Mouse (Mus musculus) left cerebral cortex, adult 2 months (tissue): ENCODE results near the gene Mtf2. TPM values are rescaled to one million over a fixed set of nuclear protein-coding genes. Genes with fewer than 3 reads are reported as not detected.
"Not testable (repeated sequence)": the region's sequence is repeated elsewhere in the genome, so short reads cannot be mapped to it uniquely, and the experiment has no call there.

ENCODE experiments used
- DNase-seq, 2 experiments: peaks; one replicate each; pipeline ENCODE4 v3.0.0; 2021 to 2022; ENCODE audit warnings: low spot score in 2 of 2, mixed read lengths in 1 of 2; ENCODE audit errors: extremely low spot score in 1 of 2
- H3K27ac ChIP-seq: fragments of 200-600 bp; 2 replicates; pipeline ENCODE4 v1.8.1; 2022
- H3K4me3 ChIP-seq: fragments of 200-600 bp; 2 replicates; pipeline ENCODE4 v1.8.1; 2022
- CTCF ChIP-seq: fragments of 200-600 bp; IDR thresholded peaks from 2 replicates; pipeline ENCODE4 v1.8.1; 2022; ENCODE audit warnings: antibody characterized with exemption, mild to moderate bottlenecking, moderate library complexity
- intact Hi-C: fragments of 180-260 bp; cut with DNase I; formaldehyde crosslinking; loops from one replicate; pipeline ENCODE4 v1.15.1; 2025
- total RNA-seq, 2 experiments: library from RNA; stranded (reverse); gene quantifications; 2 replicates each; pipeline ENCODE4 v1.2.3; 2021

Gene Mtf2
- total RNA-seq, 2 experiments from 2014 or later: 63.9 to 68.0 TPM

GRCm38 (mm10) chr5:108043908-108044307 is 21.6 kb upstream of the Mtf2 start:
- no peak overlapping the region for H3K4me3 ChIP-seq
- TF ChIP-seq CTCF: no peak
- H3K27ac ChIP-seq: no peak overlapping the region
- intact Hi-C loops: no loop called here
- no peak for DNase-seq

GRCm38 (mm10) chr5:108049711-108050268 is 15.7 kb upstream of the Mtf2 start:
- intact Hi-C loops: no loop called here
- Histone ChIP-seq H3K4me3 (no peak overlapping the region), H3K27ac (no peak overlapping the region)
- no peak for DNase-seq
- TF ChIP-seq CTCF: no peak

DNA sequence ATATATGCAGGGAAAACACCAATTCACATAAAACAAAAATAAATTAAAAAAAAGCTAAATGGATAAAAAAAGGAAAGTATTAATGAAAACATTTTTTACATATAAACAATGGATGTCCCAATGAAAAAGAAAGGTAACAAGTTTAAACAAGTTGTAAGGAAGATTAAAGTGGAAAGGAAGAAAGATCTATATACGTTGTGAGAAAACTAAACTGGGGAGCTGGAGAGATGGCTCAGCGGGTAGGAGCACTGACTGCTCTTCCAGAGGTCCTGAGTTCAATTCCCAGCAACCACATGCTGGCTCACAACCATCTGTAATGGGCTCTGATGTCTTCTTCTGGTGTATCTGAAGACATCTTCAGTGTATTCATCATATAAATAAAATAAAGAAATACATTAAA is 14.4 kb upstream of the Mtf2 start:
- Histone ChIP-seq H3K27ac (no peak overlapping the region), H3K4me3 (no peak overlapping the region)
- no peak for DNase-seq
- intact Hi-C loops: no loop called here
- no peak for TF ChIP-seq CTCF

- H3K4me3 ChIP-seq, intact Hi-C loops, DNase-seq, H3K27ac ChIP-seq: not testable (repeated sequence)
These were observed 13.7 kb upstream of the Mtf2 start for GRCm38 (mm10) chr5:108051727-108052126.

GRCm38 (mm10) chr5:108052200-108052599 is 13.3 kb upstream of the Mtf2 start:
- no peak overlapping the region for H3K4me3 ChIP-seq
- DNase-seq: no peak
- no peak for TF ChIP-seq CTCF
- intact Hi-C loops: no loop called here
- no peak overlapping the region for H3K27ac ChIP-seq

- H3K27ac ChIP-seq: no peak overlapping the region
- intact Hi-C loops: no loop called here
- H3K4me3 ChIP-seq: no peak overlapping the region
- no peak for TF ChIP-seq CTCF
- no peak for DNase-seq
These were observed 11.9 kb upstream of the Mtf2 start for GRCm38 (mm10) chr5:108053566-108053965.

DNA sequence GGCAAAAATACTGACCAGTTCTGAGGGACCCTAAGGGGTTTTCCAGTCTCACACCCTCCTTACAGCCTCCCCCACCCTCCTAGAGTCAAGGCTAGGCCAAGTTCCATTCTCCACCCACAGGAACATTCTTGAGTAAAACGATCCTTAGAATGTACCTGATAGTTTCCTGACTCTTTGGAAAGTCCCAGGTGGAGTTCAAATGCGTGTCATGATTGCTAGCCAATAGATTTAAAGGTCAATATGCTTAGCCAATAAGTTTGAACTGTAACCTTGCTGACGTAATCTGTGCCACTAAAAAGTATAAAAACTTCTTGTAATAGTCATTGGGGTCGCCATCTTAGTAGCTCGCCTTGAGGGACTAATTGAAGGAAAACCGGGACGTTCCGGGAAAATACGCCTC is 5.1 kb upstream of the Mtf2 start:
- no peak overlapping the region for H3K27ac ChIP-seq
- DNase-seq: no peak
- intact Hi-C loops: loop anchor here (10.0 kb wide), 1 partner anchor 204 kb away; the partner anchor contains the start of gene Dr1
- no peak overlapping the region for H3K4me3 ChIP-seq
- TF ChIP-seq CTCF: no peak

DNA sequence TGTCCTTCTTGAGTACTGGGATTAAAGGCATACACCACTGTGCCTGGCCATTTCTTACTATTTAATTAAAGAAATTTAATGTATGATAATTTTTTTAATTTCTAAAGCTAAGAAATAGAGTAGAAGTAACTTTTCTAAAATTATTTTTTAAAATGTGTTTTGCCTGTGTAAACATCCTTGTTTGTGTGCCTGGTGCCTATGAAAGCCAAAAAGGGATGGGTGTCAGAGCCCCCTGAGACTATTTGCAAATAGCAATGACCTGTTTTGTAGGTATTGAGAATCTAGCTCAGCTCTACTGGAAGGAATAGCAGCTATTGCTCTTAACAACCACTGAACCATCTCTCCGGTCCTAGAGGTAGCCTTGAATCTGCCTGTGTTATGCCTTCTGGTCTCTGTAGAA is 6.8 kb downstream of the Mtf2 start:
- H3K27ac ChIP-seq: no peak overlapping the region
- DNase-seq: no peak
- intact Hi-C loops: no loop called here
- no peak overlapping the region for H3K4me3 ChIP-seq
- no peak for TF ChIP-seq CTCF

DNA sequence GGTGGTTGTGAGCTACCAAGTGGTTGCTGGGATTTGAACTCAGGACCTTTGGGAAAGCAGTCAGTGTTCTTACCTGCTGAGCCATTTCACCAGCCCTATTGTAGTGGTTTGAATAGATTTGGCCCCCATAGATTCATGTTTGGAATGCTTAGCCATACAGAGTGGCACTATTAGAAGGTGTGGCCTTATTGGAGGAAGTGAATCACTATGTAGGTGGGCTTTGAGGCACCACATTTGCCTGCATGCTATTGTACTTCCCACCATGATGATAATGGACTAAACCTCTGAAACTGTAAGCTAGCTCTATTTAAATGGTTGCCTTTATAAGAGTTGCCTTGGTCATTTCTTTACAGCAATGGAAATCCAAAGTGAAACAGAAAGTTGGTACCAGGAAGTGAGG is 10.8 kb downstream of the Mtf2 start:
- H3K4me3 ChIP-seq: no peak overlapping the region
- H3K27ac ChIP-seq: no peak overlapping the region
- no peak for DNase-seq
- TF ChIP-seq CTCF: no peak
- intact Hi-C loops: no loop called here

GRCm38 (mm10) chr5:108076833-108077540 is 11.5 kb downstream of the Mtf2 start:
- Histone ChIP-seq H3K4me3 (no peak overlapping the region), H3K27ac (no peak overlapping the region)
- DNase-seq: no peak
- no peak for TF ChIP-seq CTCF
- intact Hi-C loops: no loop called here

DNA sequence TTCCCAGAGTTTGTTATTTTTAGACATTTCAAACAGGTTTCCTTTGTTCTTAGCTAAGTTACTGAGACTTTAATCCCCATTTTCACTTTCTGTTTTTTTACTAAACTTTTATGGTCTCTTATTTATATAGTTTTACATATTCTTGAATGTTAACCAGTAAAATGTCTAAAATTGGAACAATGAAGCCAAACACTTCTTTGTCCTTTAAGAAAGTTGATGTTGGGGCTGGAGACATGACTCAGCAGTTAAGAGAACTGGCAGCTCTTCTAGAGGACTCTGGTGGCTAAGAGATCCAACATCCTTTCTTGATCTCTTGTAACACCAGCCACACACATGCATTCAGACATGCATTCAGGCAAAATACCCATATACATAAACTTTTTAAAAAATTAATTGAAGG is 14.1 kb downstream of the Mtf2 start:
- H3K27ac ChIP-seq: no peak overlapping the region
- H3K4me3 ChIP-seq: no peak overlapping the region
- intact Hi-C loops: no loop called here
- no peak for DNase-seq
- no peak for TF ChIP-seq CTCF

- DNase-seq: no peak
- peak; percentile 48 for TF ChIP-seq CTCF
- H3K27ac ChIP-seq: no peak overlapping the region
- intact Hi-C loops: loop anchor here (1.0 kb wide), 1 partner anchor 48 kb away; no protein-coding TSS in a partner anchor
- no peak overlapping the region for H3K4me3 ChIP-seq
These were observed 16.9 kb downstream of the Mtf2 start for GRCm38 (mm10) chr5:108082380-108082779.

GRCm38 (mm10) chr5:108085440-108085839 is 20.0 kb downstream of the Mtf2 start:
- H3K4me3 ChIP-seq: no peak overlapping the region
- DNase-seq: peak in 1 of 2 experiments; percentile 6
- H3K27ac ChIP-seq: no peak overlapping the region
- TF ChIP-seq CTCF: peak; percentile 31
- intact Hi-C loops: loop anchor here (5.0 kb wide), 1 partner anchor 178 kb away; no protein-coding TSS in a partner anchor

DNA sequence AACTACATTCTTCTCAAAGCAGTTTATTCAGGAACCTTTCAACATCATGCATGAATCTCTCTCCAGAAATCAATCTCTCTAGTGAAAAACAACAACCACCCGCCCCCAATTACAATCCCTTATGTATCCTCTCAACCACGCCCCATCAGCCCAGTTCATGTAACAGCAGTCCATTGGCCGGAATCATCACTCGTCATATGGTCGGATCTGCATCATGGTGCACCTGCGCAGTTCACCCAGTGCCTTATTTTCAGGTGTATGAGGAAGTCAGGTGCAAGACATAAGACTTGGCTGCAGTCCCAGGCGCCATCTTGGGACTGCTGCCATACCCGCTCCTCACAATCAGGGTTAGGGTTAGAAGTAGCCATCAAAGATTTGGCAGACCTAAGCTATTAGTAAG is 27.3 kb downstream of the Mtf2 start:
- intact Hi-C loops, H3K4me3 ChIP-seq, DNase-seq, H3K27ac ChIP-seq: not testable (repeated sequence)
